Mouse (Mus musculus): ENCODE results near the gene Ddx52. TPM values are rescaled to one million over a fixed set of nuclear protein-coding genes. Genes with fewer than 3 reads are reported as not detected.

The Ddx52 gene
- 10 to 100 TPM; 14.0 to 15.0 TPM for total RNA-seq (2021)
- long read RNA-seq, experiment 1, transcript Ddx52-201 (15 exons, 3,194 nt) = major isoform, 28 of 30 reads
- long read RNA-seq, experiment 1, partial matches to known transcripts = 0 of 30 reads
- long read RNA-seq, experiment 1, other reads (novel, unspliced or antisense) = 2 of 30 reads
- long read RNA-seq, experiment 2, transcript Ddx52-201 (15 exons, 3,194 nt) = major isoform, 19 of 24 reads
- long read RNA-seq, experiment 2, partial matches to known transcripts = 3 of 24 reads
- long read RNA-seq, experiment 2, other reads (novel, unspliced or antisense) = 2 of 24 reads

- peak; percentile 87 to 92 for DNase-seq (ENCODE audit: low spot score in 2 of 2)
These were observed at the start of gene Ddx52 for GRCm38 (mm10) chr11:83941950-83942840. Gene Ddx52, plus strand, starts transcription at chr11:83942062.

GRCm38 (mm10) chr11:83893325-83893724 lies 48.5 kb upstream of the Ddx52 start:
- no peak for DNase-seq (ENCODE audit: low spot score in 2 of 2)

DNA sequence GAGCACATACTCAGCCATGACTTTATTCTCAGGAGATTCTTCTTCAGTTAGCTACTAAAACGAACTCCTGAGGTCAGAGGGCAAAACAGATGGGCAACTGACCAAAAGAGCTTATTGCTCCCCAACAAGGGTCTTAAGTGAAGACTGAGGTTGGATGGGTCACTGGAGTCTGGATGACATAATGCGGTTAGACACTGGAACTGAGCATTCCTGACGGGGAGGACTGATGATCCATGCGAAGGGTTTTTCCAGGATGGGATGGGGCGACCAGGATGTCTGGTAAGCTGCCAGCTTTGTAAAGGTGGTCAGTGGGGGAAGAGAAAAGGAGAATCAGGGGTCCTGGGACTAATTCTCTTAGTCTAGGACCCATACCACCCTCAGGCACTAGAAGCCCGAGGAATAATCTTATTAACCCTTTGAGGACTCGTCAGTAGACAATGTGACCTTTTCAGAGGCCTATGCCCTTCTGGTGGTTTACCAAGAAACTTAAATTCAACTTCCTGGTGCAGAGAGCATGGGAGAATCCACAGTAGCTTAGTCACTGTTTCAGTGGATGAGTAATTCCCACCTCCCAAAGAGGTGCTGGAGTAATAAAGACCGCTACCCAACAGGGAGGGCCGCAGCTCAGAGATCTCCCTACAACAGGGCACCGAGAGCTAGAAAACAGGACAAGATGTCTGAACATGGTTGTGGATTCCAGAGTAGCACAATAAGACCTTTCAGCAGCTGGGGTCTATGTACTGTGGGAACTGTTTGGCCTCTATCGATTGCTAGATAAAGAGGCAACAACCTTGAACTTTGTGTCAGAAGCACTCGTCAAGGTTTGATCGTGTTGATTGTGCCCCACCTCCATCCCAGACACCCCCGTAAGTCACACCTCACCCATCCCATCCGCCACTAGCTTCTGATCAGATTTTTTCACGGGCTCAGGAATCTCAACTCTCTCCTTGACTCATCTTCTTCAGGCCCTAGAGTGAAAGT lies 45.1 kb upstream of the Ddx52 start:
- DNase-seq (ENCODE audit: low spot score in 2 of 2) = no peak

DNA sequence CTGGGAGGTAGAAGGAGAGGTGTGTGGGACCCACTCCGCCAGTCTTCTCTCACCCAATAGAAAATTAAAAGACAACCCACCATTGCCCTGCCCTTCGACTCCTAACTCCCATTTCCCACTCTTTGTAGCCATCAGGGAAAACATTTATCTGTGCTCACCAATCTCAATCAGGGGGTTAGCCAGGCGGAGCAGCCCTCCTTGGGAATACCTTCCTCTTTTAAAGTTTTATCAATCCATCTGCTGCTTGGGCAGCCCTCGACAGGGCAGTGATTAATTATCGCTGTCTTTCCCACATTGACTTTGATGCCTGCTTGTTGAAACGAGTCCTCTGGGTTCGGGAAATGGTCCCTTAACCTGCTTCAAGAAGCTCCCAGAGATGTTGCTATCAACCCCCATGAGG lies 44.3 kb upstream of the Ddx52 start:
- no peak for DNase-seq (ENCODE audit: low spot score in 2 of 2)

GRCm38 (mm10) chr11:83902812-83903211 lies 39.0 kb upstream of the Ddx52 start:
- no peak for DNase-seq (ENCODE audit: low spot score in 2 of 2)

DNA sequence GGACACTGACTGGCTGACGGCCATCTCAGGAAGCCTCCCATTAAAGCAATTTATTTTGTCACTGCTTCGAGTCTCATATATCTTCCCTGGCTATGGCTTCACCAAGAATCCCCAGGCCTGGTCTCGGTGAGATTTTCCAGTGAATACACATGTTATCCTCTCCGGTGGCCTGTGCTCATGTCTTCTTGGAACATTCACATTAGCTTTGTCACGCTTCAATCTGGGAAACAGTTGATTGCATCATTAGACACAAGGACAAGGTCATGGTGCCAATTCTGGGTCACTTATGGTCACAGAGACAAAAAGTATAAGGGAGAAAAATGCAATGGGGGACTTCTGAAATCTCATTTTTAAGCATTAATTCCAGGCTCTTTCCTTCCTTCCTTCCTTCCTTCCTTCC lies 36.1 kb upstream of the Ddx52 start:
- DNase-seq (ENCODE audit: low spot score in 2 of 2) = no peak

GRCm38 (mm10) chr11:83908376-83908775 lies 33.5 kb upstream of the Ddx52 start:
- no peak for DNase-seq (ENCODE audit: low spot score in 2 of 2)

DNA sequence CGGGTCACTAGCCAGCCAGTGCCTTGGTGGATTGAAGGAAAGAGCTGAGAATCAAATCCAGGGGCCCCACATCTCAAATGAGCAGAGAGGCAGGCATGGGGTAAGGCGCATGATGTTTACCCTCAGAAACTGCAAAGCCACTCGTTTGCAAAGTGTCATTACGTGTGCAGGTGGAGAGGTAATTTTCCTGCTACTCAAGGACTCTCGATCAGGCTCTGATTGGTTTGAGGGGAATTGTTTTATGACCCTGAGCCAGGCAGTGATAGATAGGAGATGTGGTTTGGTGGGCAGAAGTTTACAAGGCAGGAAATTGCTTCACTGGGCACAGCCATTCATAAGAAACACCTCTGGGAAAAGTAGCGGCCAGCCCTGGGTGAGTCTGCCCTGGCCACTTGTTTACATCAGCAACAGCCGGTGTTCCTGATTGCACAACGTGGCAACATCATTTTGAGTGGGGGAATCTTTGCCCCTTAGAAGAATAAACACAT lies 28.0 kb upstream of the Ddx52 start:
- DNase-seq (ENCODE audit: low spot score in 2 of 2) = no peak

GRCm38 (mm10) chr11:83914501-83914900 lies 27.4 kb upstream of the Ddx52 start:
- DNase-seq (ENCODE audit: low spot score in 2 of 2) = no peak

DNA sequence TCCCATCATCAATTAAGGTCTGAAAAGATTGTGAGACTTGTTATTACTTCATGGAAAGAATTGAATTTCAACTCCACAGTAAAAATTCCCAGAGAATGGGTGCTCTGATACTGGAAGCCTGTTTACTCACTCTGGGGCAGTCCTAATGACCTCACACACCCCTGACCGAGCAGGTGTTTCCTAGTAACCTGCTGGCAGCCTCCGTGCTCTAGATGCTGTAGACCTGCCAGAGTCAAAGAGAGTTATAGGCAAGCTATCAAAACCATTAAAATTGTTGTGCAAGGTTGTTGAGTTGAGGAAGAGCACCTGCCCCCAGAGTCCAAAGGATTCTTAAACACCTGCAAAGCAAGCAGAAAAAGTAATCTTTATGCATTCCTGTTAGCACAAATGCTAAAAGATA lies 19.3 kb upstream of the Ddx52 start:
- no peak for DNase-seq (ENCODE audit: low spot score in 2 of 2)

- DNase-seq (ENCODE audit: low spot score in 2 of 2) = no peak
These were observed 14.8 kb upstream of the Ddx52 start for GRCm38 (mm10) chr11:83927097-83927496.

DNA sequence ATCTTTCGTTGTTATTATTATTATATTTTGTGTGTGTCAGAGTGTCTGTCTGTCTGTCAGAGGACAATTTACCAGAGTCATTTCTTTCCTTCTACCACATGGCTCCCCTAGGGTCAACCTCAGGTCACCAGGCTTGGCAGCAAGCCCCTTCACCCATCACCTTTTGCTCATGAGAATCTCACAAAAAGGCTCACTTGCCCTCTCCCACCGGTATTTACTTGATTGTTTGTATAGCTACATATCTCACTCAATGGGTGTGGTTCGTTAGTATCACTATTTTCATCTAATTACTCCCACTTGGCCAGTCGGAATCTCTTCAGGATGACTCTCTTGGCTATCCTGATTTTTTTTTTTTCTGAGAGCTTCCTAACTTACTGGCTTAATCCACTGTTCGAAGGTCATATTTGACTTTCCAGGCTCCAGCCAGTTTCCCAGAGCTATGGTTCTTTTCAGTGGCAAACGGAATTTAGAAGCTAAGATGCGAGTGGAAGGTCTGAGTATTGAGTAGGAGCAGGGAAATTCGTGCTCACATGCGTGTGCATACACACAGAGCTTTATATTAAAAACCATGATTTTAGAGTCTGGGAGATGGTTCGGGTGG lies 9.3 kb upstream of the Ddx52 start:
- DNase-seq (ENCODE audit: low spot score in 2 of 2) = no peak

GRCm38 (mm10) chr11:83933376-83933775 lies 8.5 kb upstream of the Ddx52 start:
- no peak for DNase-seq (ENCODE audit: low spot score in 2 of 2)

GRCm38 (mm10) chr11:83935986-83936665 lies 5.7 kb upstream of the Ddx52 start:
- DNase-seq (ENCODE audit: low spot score in 2 of 2) = peak; percentile 74 to 85

DNA sequence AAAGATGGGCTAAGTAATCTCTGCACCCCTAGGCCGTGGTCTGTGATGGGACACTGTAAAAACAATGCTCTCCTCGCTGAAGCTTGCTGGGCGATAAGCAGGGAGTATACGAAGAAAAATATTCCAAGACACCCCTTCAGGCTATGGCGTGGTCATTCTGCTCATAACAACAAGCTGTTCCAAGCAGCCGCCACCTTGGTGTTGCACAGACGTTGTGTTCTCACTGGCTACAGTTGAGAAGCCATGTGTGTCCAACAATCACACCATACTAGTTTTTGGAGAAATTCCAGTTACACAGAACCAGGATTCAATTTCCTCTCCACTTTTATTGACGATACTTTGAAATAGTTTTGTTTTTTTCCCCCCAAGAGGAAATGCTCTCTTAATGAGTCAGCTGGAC lies 3.3 kb upstream of the Ddx52 start:
- DNase-seq (ENCODE audit: low spot score in 2 of 2) = no peak

GRCm38 (mm10) chr11:83956822-83957221 lies 15.0 kb downstream of the Ddx52 start:
- DNase-seq (ENCODE audit: low spot score in 2 of 2) = no peak

- peak; percentile 26 to 48 for DNase-seq (ENCODE audit: low spot score in 2 of 2)
These were observed 20.1 kb downstream of the Ddx52 start for GRCm38 (mm10) chr11:83961983-83962382.

GRCm38 (mm10) chr11:83963991-83964921 lies 22.4 kb downstream of the Ddx52 start, which contains the start of gene Synrg:
Gene Synrg, plus strand, starts transcription at chr11:83964428.
- DNase-seq (ENCODE audit: low spot score in 2 of 2) = peak; percentile 87 to 92
